Mouse (Mus musculus): Measurements from ENCODE around the gene Raph1.
"Not testable (repeated sequence)": the region's sequence is repeated elsewhere in the genome, so short reads cannot be mapped to it uniquely, and the experiment has no call there.

The Raph1 gene

DNA sequence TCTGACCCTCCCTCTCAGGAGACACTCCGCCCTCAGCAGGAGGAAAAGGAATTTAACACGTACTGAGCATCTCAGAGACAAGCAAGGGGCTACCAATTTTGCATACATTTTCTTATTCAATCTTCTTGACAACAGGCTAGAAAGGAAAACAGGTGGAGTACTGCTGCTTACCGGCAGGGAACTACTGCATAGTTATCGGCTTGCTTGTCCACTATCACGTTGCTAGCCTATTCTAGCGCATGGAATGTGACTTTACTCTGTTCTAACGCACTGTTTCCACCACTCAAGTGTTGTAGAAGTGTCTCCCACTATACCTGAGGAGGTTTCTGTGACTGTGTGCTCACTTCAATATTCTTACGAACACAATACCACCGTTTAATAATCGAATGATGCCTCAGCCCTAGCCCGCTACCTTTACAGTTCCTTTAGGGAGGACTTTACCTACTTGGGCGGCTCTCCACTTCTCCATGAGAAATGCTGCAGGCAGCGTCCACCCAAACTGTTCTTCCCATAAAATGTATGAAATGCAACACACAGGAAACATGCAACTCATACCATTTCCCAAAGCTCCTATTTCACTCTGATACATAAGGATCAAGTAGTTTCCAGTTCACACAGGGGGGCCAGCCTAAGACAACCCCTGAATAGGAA, 1.5 kb downstream of the Raph1 start:
- peak; percentile 27 for DNase-seq

- no peak for DNase-seq
Measured at GRCm38 (mm10) chr1:60564691-60565090, 2.2 kb downstream of the Raph1 start.

GRCm38 (mm10) chr1:60563021-60563420, 3.9 kb downstream of the Raph1 start:
- no peak for DNase-seq

GRCm38 (mm10) chr1:60543681-60544080, 23.2 kb downstream of the Raph1 start:
- no peak for DNase-seq

- no peak for DNase-seq
Measured at GRCm38 (mm10) chr1:60539272-60539671, 27.6 kb downstream of the Raph1 start.

- DNase-seq = no peak
Measured at GRCm38 (mm10) chr1:60534932-60535331, 32.0 kb downstream of the Raph1 start.

DNA sequence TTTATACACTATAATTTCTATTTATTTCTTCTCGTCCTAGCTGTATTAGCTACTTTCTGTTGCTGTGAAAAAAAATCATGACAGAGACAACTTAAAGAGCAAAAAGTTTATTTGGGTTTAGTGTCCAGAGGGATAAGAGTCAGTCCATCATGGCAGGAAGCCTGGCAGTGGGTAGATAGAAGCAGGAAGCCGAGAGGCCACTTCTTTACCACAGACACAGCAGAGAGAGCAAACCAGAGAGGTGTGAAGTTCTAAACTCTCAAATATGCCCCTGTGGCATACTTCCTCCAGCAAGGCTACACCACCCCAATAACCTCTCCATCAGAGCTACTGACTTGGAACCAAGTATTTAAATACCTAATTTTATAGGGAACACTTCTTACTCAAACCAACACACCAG, 36.3 kb downstream of the Raph1 start:
- DNase-seq = no peak

GRCm38 (mm10) chr1:60530107-60530506, 36.8 kb downstream of the Raph1 start:
- no peak for DNase-seq

- no peak for DNase-seq
Measured at GRCm38 (mm10) chr1:60510584-60510983, 56.3 kb downstream of the Raph1 start.

GRCm38 (mm10) chr1:60503456-60503855, 63.4 kb downstream of the Raph1 start:
- DNase-seq = no peak

- DNase-seq = no peak
Measured at GRCm38 (mm10) chr1:60493421-60493820, 73.5 kb downstream of the Raph1 start.

DNA sequence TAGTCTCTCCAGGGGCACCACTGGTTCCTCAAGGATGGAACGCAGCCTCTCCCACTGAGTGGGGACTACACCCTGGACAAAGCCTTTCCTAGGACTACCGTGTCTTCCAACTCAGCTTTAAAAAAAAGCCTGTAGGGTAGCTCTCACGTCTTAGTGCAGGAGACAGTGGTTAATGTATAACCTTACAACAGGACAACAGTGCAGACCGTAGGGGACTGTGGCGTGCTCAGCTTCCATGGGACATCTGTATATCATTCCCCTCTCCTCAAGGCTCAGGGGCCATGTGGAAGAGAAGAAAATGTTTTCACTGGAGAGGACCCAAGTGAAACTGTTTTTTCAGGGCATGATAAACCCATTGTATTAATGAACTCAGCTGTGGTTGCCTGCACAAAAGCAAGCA, 74.5 kb downstream of the Raph1 start:
- DNase-seq = no peak

GRCm38 (mm10) chr1:60490510-60490909, 76.4 kb downstream of the Raph1 start:
- peak; percentile 56 for DNase-seq

DNA sequence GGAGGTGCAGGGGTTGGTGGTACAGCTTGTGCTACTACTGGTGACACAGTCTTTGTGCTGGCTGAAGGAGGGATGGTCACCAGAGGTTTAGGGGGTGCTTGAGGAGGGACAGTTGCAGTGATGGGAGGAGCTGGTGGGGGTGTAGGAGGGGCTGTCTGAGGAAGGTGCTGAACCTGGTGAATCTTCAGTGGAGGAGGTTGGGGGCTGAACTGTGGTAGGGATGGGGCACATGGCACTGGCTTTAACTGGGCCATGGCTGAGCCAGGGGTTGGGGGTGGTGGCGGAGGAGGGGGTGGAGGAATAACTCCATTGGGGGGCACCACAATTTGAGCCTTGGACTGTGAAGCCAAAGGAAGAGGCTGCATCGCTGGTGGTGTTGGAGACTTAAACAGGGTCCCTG, 77.2 kb downstream of the Raph1 start:
- DNase-seq = no peak

- DNase-seq = no peak
Measured at GRCm38 (mm10) chr1:60488635-60489034, 78.3 kb downstream of the Raph1 start.

GRCm38 (mm10) chr1:60485649-60486048, 81.3 kb downstream of the Raph1 start:
- no peak for DNase-seq

DNA sequence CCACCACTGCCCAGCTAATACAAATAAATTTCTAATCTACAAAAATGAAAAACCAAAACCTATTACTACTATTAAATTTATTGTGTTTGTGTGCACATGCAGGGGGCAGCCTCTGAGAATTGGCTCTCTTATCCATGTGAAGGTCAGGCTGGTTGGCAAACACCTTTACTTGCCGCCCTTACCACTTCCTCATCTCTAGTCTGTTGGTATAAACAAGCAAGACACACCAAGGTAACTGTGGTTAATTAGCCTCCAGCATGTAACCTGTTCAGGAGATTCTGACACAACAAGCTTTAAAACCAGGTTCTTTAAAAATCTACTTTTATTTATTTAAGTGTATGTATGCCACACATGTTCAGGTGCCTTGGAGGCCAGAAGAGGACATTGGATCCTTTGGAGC, 84.0 kb downstream of the Raph1 start:
- no peak for DNase-seq

DNA sequence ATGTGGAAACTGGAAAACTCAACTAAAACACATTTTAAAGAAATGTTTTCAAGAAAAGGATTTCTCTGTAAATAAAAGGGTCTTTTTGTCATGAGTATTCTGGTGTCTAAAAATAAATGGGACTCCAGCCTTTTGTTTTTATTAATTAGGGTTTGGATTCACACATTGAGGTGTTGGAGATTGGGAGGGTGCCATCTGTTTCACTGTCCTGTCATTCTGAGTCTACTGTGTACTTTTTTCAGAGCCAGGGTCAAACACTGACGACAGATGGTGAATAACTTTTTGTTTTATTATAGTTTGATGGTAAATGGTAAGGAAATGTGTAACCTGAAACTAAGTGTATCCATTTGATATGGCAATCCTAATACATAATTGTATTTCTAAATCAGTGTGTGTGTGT, 85.3 kb downstream of the Raph1 start:
- no peak for DNase-seq

DNA sequence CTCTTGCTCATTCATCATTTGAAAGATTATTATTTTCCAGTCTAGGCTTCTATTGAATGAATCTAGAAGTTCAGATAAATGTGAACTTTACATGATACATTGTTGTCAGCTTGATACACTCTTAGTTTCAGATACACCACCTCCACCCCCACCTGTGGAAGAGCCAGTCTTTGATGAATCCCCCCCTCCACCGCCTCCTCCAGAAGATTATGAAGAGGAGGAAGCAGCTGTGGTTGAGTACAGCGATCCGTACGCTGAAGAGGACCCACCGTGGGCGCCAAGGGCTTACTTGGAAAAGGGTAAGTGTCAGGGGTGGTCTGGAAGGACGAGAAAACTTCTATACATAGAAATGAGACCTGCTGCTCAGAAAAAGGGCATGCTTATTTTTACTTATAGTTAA, 96.4 kb downstream of the Raph1 start:
- no peak for DNase-seq

GRCm38 (mm10) chr1:60469491-60469890, 97.4 kb downstream of the Raph1 start:
- no peak for DNase-seq

DNA sequence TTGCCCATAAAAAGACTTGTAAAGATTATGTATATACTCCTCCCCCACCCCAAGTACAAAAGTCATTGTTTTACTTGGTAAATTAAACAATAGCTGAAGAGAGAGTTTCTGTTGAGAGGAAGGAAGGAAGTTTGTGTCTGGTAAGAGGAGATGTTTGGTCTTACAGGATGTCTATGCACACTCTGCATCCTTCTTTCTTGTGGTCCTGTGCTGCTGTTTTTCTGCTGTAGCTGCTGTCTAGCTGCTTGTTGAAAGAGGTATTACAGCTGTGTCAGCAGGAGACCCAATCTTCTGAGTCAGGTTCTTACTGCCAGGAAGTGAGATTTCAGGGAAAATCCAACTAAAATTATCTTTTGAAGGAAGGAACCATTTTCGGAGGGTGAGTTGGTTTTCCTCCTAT, 106.3 kb downstream of the Raph1 start:
- no peak for DNase-seq

GRCm38 (mm10) chr1:60449896-60450295, 117.0 kb downstream of the Raph1 start:
- no peak for DNase-seq

- DNase-seq = no peak
Measured at GRCm38 (mm10) chr1:60447067-60447466, 119.8 kb downstream of the Raph1 start.

GRCm38 (mm10) chr1:60441438-60441837, 125.5 kb downstream of the Raph1 start:
- not testable (repeated sequence) for DNase-seq

DNA sequence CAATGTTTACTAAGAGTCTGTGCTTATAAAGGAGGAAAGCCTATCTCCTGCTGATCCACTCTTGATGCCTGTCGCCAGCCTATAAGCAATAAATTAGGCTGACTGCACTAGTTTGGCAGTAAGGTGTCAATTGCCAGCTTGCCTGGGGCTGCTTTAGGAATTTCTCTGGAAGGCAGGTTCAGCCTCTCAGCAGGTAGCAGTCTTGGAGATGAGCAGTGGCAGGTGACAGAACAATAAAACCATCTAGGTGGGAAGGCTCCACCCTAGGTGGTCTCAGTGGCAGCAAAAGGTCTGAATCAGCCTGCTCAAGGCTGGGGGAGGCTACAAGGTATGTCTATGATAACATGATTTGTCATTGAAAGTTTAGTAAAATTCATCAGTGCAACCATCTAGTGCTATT, 134.4 kb downstream of the Raph1 start:
- no peak for DNase-seq

All from cerebellum, adult 8-10 months (tissue).